Mouse (Mus musculus) brain, embryonic 14.5 days (tissue): ENCODE data around the gene Vil1. TPM values are rescaled to one million over a fixed set of nuclear protein-coding genes. Genes with fewer than 3 reads are reported as not detected.

Experiments
- DNase-seq: peaks from one replicate; pipeline ENCODE4 v3.0.0-alpha.2; 2011; ENCODE audit warnings: low read depth
- CTCF ChIP-seq: fragments of 200-500 bp; IDR thresholded peaks from 2 replicates; pipeline ENCODE4 v1.5.1; 2012; ENCODE audit warnings: inconsistent platforms, mild to moderate bottlenecking, moderate library complexity, borderline replicate concordance; ENCODE audit not compliant: insufficient read depth, insufficient read length; ENCODE audit errors: extremely low read depth
- POLR2A ChIP-seq: fragments of 200-500 bp; IDR thresholded peaks from 2 replicates; pipeline ENCODE4 v1.6.1; 2012; ENCODE audit warnings: mild to moderate bottlenecking, inconsistent platforms, borderline replicate concordance; ENCODE audit not compliant: poor library complexity, insufficient read depth, insufficient read length, severe bottlenecking; ENCODE audit errors: extremely low read depth
- polyA plus RNA-seq: library from polyadenylated mRNA; depleted of rRNA; stranded (reverse); fragments of >200 nt; gene quantifications from 2 replicates; pipeline ENCODE4 v1.2.3, GENCODE M21; 2012; rRNA removed

Vil1 gene
- 0.03 and 0.08 TPM in 2 replicates for polyA plus RNA-seq

DNA sequence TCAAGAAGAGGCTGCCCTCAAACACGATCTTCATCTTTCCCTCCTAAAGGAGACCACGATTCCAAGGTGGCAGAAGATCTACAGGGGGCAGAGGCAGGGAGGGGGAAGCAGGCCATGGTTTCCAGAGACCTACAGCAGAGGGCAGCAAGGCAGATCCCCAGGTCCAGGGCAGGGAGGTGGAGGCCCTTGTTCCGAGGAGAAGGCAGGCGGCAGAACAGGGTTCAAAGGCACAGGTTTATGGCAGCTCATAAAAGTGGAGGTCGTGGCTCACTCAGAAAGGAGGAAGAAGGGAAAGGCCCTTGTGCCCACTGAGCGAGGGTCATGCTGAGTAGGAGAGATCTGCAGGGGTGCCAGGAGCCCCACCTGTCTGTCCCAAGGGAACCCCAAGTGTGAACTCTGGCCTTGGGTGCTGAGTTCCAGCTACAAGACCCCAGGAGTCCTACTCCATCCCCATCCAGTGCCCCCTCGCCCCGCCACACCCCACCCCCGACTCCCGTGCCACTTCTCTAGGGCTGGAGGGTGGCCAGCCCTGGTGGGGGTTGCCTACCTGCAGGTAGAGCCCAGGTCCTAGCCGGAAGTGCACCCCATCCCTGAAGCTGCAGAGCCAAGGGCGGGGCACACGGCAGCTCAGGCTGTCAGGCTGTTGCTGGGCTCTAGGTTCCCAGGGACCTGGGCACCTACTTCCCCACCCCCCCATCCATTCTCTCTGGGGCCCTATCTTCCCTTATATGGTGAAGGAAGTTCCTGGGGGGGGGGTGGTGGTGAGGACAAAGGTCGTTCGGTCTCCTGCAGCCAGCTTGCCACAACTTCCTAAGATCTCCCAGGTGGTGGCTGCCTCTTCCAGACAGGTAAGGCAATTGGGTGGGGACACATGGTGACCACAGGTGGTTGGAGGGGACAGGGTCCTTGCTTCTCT is at the start of gene Vil1:
Vil1 (plus strand) TSS at position 788 of the 916 bp plus-strand sequence.
- TF ChIP-seq POLR2A: no peak
- no peak for TF ChIP-seq CTCF
- no peak for DNase-seq

DNA sequence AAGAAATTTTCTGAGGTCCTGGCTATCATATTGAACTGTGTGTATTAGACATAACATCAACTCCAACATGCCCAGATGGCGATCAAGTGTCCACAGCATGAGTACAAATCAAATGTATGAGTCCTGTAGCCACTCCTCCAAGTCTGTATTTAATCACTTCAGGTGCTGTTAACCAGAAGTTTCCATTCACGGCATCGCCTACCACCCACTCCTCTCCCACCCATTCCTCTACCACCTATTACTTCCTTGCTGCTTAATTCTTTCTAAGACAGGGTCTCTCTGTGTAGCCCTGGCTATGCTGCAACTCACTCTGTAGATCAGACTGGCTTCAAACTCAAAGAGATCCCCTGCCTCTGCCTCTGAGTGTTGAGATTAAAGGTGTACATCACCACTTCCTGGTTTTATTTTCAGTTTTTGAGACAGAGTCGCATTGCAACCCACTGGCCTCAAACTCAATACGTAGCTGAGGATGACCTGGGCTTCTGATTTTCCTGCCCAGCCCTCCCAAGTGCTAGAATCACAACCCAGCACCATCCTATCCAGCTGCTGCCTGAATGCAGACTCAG is 49.1 kb upstream of the Vil1 start:
- no peak for TF ChIP-seq POLR2A
- no peak for TF ChIP-seq CTCF
- no peak for DNase-seq

DNA sequence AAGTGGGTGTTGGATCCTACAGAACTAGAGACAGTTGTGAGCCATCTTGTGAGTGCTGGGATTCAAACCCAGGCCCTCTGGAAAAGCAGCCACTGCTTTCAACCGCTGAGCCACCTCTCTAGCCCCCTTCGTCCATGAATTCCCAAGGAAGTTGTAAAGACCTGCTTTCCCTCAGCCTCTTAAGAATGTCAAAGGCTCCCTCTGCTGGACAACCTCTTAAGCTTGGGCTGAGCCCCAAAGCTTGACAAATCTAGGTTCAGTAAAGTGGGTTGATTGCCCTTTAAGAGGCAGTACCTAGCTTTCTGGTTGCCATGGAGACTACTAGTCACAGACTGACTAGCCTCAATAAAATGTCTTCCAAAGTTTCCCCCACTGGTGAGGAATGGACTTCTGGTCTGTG is 47.4 kb upstream of the Vil1 start, which contains the start of gene Catip:
Catip (plus strand) TSS at position 297 of the 400 bp plus-strand sequence.
- no peak for TF ChIP-seq POLR2A
- TF ChIP-seq CTCF: peak; percentile 84

DNA sequence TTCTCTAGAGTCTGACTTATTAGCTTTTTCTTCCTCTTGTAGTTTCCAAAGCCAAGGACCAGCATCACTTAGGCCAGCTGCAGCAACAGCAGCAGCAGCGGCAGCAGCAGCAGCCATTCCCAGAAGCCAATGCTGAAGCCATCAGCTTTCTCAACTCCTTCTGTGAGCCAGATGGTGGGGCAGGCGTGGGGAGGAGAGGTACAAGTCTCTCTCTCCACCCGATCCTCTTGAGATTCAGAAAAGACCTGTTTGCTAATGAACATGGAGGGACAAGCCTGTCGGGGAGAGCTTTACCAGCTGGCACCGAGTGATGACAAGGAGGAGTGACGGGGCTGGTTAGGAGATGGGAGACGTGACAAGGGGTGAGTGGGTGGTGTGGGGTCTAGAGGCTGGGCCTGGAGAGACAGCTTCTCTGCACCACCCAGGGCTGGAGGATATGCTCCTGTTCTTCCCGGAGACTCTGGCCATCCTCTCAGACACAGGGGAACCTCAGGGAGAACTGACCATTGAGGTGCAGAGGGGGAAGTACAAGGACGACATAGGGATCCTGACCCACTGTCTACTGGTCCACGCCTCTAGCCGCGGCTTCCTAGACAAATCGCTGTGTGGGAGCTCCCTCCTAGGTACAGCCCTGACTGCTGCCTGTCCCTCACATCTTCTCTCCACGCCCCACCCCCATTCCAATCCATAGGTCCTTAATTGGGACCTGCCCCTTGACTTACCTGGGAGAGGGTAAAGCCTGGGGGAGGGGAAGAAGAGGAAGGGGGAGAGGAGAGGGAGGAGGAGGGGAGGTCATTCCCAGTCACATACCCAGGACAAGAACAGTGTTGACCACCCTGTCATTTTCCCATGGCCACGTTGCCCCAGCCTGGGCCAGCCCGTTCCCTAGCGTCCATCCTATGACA is 46.6 kb upstream of the Vil1 start:
- DNase-seq: no peak
- no peak for TF ChIP-seq POLR2A
- TF ChIP-seq CTCF: no peak

More for the DNA sequence above, 47.4 kb upstream of the Vil1 start, which contains the start of gene Catip:
- peak; percentile 95 for DNase-seq

- DNase-seq: no peak
- TF ChIP-seq POLR2A: no peak
- TF ChIP-seq CTCF: no peak
Observed at GRCm38 (mm10) chr1:74363437-74363836, 45.7 kb upstream of the Vil1 start.

GRCm38 (mm10) chr1:74364270-74364669 is 44.9 kb upstream of the Vil1 start:
- TF ChIP-seq CTCF: no peak
- no peak for TF ChIP-seq POLR2A
- no peak for DNase-seq

- peak; percentile 41 for DNase-seq
- TF ChIP-seq POLR2A (no peak), CTCF (no peak)
Observed at GRCm38 (mm10) chr1:74367886-74368645, 41.1 kb upstream of the Vil1 start.

DNA sequence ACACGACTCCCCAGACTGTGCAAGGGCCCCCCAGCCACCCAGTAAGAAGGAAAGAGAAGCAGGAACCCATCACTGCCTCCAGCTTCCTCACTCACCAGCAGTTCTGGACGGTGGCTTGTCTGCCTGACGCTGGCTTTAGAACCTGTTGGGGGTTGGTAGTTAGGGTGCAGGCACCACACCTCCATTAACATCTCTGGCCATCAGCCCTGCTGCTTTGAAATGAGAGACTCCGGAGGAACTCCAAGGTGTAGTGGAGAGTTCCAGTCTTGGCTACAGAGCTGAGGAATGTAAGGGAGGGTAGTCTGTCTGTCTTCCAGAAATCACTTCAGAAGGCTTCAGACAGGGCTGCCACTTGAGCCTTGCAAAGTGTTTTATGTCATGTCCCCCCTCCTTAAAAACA is 39.1 kb upstream of the Vil1 start:
- DNase-seq: no peak
- TF ChIP-seq POLR2A (no peak), CTCF (no peak)

DNA sequence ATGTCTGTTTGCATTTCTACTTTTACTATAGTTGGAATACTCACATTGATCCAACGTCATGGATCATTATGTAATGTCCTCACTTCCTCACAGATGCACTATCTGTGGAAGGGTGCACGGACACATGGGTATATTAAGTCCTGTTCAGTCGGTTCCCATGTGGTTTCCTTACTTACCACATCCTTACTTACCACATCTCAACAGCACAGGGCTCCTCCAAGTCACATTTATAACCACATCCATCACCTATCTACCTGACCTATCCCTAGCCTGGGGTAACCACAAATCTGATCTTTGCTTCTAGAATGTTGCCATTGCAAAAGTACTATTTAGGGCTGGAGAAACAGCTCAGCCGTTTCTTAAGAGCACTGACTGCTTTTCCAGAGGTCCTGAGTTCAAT is 35.8 kb upstream of the Vil1 start:
- DNase-seq: no peak
- TF ChIP-seq CTCF: no peak

DNA sequence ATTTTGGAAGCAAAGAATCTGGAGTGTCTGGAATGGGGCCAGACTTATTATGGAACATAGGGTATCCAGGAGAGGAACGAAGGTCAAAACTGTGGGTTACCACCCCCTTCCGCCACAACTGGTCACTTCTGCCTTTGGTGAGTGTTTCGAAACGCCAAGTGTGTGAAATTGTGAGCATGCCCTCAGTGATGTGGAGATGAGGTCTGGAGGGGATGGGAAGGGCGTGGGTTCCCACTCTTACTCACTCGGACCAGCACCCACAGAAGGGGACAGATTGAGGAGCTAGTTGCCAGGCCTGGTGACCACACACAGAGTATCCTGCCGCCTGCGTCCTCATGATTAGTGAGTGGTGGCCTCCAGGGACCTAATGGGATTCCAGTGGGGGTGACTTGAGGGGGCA is 34.2 kb upstream of the Vil1 start, which contains the start of gene Slc11a1:
Slc11a1 (plus strand) TSS at position 216 of the 400 bp plus-strand sequence.
- TF ChIP-seq POLR2A (no peak), CTCF (no peak)
- DNase-seq: no peak

DNA sequence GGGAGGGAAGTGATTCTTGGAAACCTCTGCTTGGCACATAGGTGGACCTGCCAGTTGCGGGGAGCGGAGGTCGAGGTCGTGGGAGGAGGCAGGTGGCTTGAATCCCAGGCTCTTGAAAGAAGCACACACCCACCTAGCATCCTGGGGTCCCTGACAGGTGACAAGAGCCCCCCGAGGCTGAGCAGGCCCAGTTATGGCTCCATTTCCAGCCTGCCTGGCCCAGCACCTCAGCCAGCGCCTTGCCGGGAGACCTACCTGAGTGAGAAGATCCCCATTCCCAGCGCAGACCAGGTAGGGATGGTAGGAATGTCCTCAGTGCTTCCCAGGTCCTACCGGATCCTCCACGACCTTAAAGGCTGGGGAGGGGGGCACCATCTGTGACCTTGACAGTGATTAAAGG is 33.6 kb upstream of the Vil1 start:
- DNase-seq: no peak
- no peak for TF ChIP-seq CTCF
- no peak for TF ChIP-seq POLR2A

GRCm38 (mm10) chr1:74376396-74376795 is 32.8 kb upstream of the Vil1 start:
- TF ChIP-seq CTCF (no peak), POLR2A (no peak)
- no peak for DNase-seq
